8 mouse cellular contexts compared by ENCODE assay signal in genomic region chr17:27716804-27717203, GRCm38 (mm10). TPM values are rescaled to one million over a fixed set of nuclear protein-coding genes. Genes with fewer than 3 reads are reported as not detected.
A peak's percentile ranks its signal among the peaks of the same experiment; 100 is the strongest.
DNase-seq lines count a peak whose midpoint lies in the region; ATAC-seq and TF ChIP-seq lines count a peak whose summit lies in the region.

No protein-coding gene starts in this region.

- H3K4me3 ChIP-seq in megakaryocyte, embryonic 14.5 days (replicated peaks), result peak overlapping the region; percentile 69
- peak overlapping the region; percentile 17; the same call in 1 of the 2 replicates for H3K4me3 ChIP-seq in forebrain, postnatal 0 days (ENCODE audit: low read depth, low read length)
- H3K4me3 ChIP-seq in midbrain, embryonic 10.5 days, result peak overlapping the region; percentile 50

- ATAC-seq in megakaryocyte, adult 5-6 weeks (ENCODE audit: poor library complexity, severe bottlenecking), result no peak
- no peak; the same call in 1 of the 2 replicates for ATAC-seq in forebrain, postnatal 0 days

- H3K9me3 ChIP-seq in megakaryocyte, embryonic 14.5 days, result no peaks in the 10 kb centered on the region
- H3K9me3 ChIP-seq in forebrain, postnatal 0 days (ENCODE audit: low read length), result no peaks in the 10 kb centered on the region
- no peaks in the 10 kb centered on the region for H3K9me3 ChIP-seq in midbrain, embryonic 10.5 days (replicated peaks)

- WGBS in forebrain, postnatal 0 days, result 5% methylated on average over 16 of the region's 16 CpGs
- WGBS in midbrain, embryonic 10.5 days, result 4% methylated on average over 16 of the region's 16 CpGs

- DNase-seq in forebrain, postnatal 0 days, result no peak
- peak; percentile 73 to 81 for DNase-seq in kidney, postnatal 4 days
- peak; percentile 73 for DNase-seq in midbrain, embryonic 10.5 days (ENCODE audit: low spot score)
- DNase-seq in c-Kit-positive CD71-positive TER-119-positive erythroid progenitor cells, embryonic 14.5 days (ENCODE audit: low spot score), result no peak
- DNase-seq in frontal cortex, postnatal 25 days (ENCODE audit: low spot score in 2 of 2), result no peak
- DNase-seq in urinary bladder, postnatal 25 days (ENCODE audit: low spot score), result no peak

- TF ChIP-seq CTCF in forebrain, postnatal 0 days (IDR thresholded peaks at IDR 0.05; ENCODE audit: low read depth), result no peak

- H3K4me2 ChIP-seq in forebrain, postnatal 0 days (ENCODE audit: low read depth), result peak overlapping the region; percentile 45

- H3K36me3 ChIP-seq in megakaryocyte, embryonic 14.5 days (replicated peaks; ENCODE audit: low read length), result no peaks in the 10 kb centered on the region
- H3K36me3 ChIP-seq in forebrain, postnatal 0 days (ENCODE audit: insufficient read depth), result no peaks in the 10 kb centered on the region; the same call in 1 of the 2 replicates
- H3K36me3 ChIP-seq in midbrain, embryonic 10.5 days, result no peaks in the 10 kb centered on the region

- peaks cover 82% of the 10 kb centered on the region for H3K27me3 ChIP-seq in megakaryocyte, embryonic 14.5 days (replicated peaks)
- H3K27me3 ChIP-seq in forebrain, postnatal 0 days (ENCODE audit: insufficient read depth, low read length), result no peaks in the 10 kb centered on the region
- H3K27me3 ChIP-seq in midbrain, embryonic 10.5 days (ENCODE audit: low read depth, poor library complexity, severe bottlenecking), result peaks cover 55% of the 10 kb centered on the region

- H3K4me1 ChIP-seq in megakaryocyte, embryonic 14.5 days, result peaks cover 13% of the 10 kb centered on the region
- no peaks in the 10 kb centered on the region for H3K4me1 ChIP-seq in forebrain, postnatal 0 days (ENCODE audit: insufficient read depth)
- peaks cover 50% of the 10 kb centered on the region for H3K4me1 ChIP-seq in midbrain, embryonic 10.5 days

- no peak overlapping the region for H3K27ac ChIP-seq in forebrain, postnatal 0 days (ENCODE audit: low read depth, low read length)
- H3K27ac ChIP-seq in midbrain, embryonic 10.5 days (replicated peaks), result peak overlapping the region; percentile 75

- no peak overlapping the region for H3K9ac ChIP-seq in forebrain, postnatal 0 days

RNA-seq across cellular contexts. Expression of gene Spdef, which starts 12.0 kb away (rescaled TPM):
- 1.4 and 2.3 TPM in 2 replicates for polyA plus RNA-seq in megakaryocyte, embryonic 14.5 days (2012; ENCODE audit: insufficient read depth, low replicate concordance)
- total RNA-seq in megakaryocyte, adult 5-6 weeks (2015), result not detected in 2 replicates
- total RNA-seq in megakaryocyte, adult 5-6 weeks (2017), result not detected in 2 replicates
- total RNA-seq in forebrain, postnatal 0 days (2014; rRNA removed), result 2.3 and 3.5 TPM in 2 replicates
- 1.5 and 2.3 TPM in 2 replicates for polyA plus RNA-seq in forebrain, postnatal 0 days (2015; fragmentation: Nextera tagmentation; extraction: Ambion mirVana)
- 0.16 and 0.25 TPM in 2 replicates for polyA plus RNA-seq in midbrain, embryonic 10.5 days (2016; fragmentation: Nextera tagmentation; extraction: Ambion mirVana)

Comparison
In these comparisons a context has a peak if more than half of its experiments do, and no peak if none do; other contexts are left out.
1. H3K4me3 ChIP-seq: peak in every context shown above with its lines; median percentile 69 in megakaryocyte, embryonic 14.5 days; 50 in midbrain, embryonic 10.5 days; 17 in forebrain, postnatal 0 days.
2. DNase-seq: peak in kidney, postnatal 4 days (2 of 2) and midbrain, embryonic 10.5 days (single experiment); none in forebrain, postnatal 0 days (single experiment), c-Kit-positive CD71-positive TER-119-positive erythroid progenitor cells, embryonic 14.5 days (single experiment), frontal cortex, postnatal 25 days (0 of 2) and urinary bladder, postnatal 25 days (single experiment).